Mouse (Mus musculus): ENCODE data around the gene Moxd1. TPM values are rescaled to one million over a fixed set of nuclear protein-coding genes. Genes with fewer than 3 reads are reported as not detected.

Moxd1 gene
- polyA plus RNA-seq, 1 experiment from 2014 or later = 24.0 TPM

DNA sequence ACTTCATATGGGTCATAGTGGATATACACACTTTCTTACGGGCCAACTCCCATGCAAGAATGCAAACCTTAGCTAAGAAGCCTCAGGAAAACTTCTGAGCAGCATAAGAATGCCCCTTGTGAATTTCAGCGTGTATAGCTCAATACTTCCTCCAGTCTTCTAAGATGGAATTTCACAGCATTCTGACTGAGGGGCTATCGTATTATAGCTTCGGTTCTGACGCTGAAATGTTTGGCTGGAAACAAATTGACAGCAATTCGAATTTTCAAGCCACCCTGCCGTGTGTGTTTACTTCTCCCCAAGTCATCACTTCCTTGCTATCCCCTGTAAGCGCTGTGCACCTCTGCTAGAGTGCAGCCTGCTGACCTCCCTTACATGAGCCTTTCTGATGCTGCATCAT lies 1.3 kb downstream of the Moxd1 start:
- H3K9ac ChIP-seq (replicated peaks; ENCODE audit: low read length) = no peak overlapping the region
- no peak overlapping the region for H3K27ac ChIP-seq (ENCODE audit: low read length)
- peaks cover 18% of the 10 kb centered on the region for H3K4me1 ChIP-seq (ENCODE audit: insufficient read depth, low read length)
- 12% methylated on average over 8 of the region's 8 CpGs for WGBS
- peak overlapping the region; percentile 48 for H3K4me3 ChIP-seq (ENCODE audit: low read length)
- H3K9me3 ChIP-seq (ENCODE audit: low read length) = no peaks in the 10 kb centered on the region
- no peak for ATAC-seq (ENCODE audit: low FRiP score, low TSS enrichment)
- H3K4me2 ChIP-seq (replicated peaks; ENCODE audit: low read depth, low read length) = peak overlapping the region; percentile 75
- no peaks in the 10 kb centered on the region for H3K36me3 ChIP-seq (ENCODE audit: insufficient read depth, low read length)
- H3K27me3 ChIP-seq (ENCODE audit: insufficient read depth, low read length) = peaks cover 19% of the 10 kb centered on the region

DNA sequence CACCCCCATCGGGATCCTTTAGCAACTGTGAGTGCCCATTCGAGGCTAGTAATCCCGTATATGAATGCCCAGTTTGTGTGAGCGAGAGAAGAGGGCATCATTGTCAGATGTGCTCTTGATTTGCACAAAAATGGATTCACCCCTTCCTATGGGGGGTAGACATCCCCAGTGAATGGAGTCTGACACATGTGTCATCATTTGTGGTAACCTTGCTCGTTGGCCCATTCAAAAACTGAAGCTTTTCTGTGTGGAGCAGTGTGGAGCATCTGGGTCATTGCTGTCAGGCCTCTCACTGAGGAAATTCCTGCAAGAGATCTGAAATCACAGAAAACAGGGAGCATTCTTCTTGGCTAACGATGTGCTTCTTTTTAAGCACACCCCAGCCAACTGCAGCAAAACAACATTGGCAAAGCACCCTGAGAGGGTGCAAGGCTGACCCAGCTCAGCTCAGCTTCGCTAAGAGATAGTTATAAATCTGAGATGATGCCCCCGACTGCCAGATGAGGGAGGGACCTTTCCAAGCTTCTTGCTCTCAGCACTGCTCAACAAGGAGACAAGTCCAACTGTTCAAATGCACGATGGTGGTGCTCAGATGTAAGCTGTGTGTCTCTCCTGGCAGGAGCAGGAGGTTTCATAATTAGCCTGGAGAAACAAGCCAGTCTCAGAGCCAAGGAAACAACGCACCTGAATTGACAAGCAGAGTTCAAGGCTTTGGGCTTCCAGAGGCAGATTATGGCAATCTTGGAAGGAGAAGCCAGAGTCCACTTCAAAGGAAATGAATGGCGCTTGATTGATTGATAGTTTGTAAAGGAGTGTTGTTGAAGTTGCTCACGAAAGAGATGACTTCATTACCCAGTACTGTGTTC lies 5.2 kb downstream of the Moxd1 start:
- Histone ChIP-seq H3K4me3 (ENCODE audit: low read length) (no peak overlapping the region), H3K4me2 (replicated peaks; ENCODE audit: low read depth, low read length) (no peak overlapping the region), H3K27me3 (ENCODE audit: insufficient read depth, low read length) (peaks cover 12% of the 10 kb centered on the region), H3K9me3 (ENCODE audit: low read length) (no peaks in the 10 kb centered on the region), H3K4me1 (ENCODE audit: insufficient read depth, low read length) (peaks cover 9% of the 10 kb centered on the region), H3K27ac (ENCODE audit: low read length) (no peak overlapping the region), H3K9ac (replicated peaks; ENCODE audit: low read length) (no peak overlapping the region), H3K36me3 (ENCODE audit: insufficient read depth, low read length) (no peaks in the 10 kb centered on the region)
- 57% methylated on average over 12 of the region's 12 CpGs for WGBS
- ATAC-seq (ENCODE audit: low FRiP score, low TSS enrichment) = no peak

GRCm38 (mm10) chr10:24232281-24232680 lies 9.0 kb downstream of the Moxd1 start:
- H3K27ac ChIP-seq (ENCODE audit: low read length) = no peak overlapping the region
- no peak overlapping the region for H3K4me3 ChIP-seq (ENCODE audit: low read length)
- H3K36me3 ChIP-seq (ENCODE audit: insufficient read depth, low read length) = no peaks in the 10 kb centered on the region
- H3K4me1 ChIP-seq (ENCODE audit: insufficient read depth, low read length) = peaks cover 5% of the 10 kb centered on the region; the same call in 1 of the 2 replicates
- 77% methylated on average over 4 of the region's 4 CpGs for WGBS
- no peak for ATAC-seq (ENCODE audit: low FRiP score, low TSS enrichment)
- H3K4me2 ChIP-seq (replicated peaks; ENCODE audit: low read depth, low read length) = no peak overlapping the region
- H3K9ac ChIP-seq (replicated peaks; ENCODE audit: low read length) = no peak overlapping the region
- H3K27me3 ChIP-seq (ENCODE audit: insufficient read depth, low read length) = no peaks in the 10 kb centered on the region
- no peaks in the 10 kb centered on the region for H3K9me3 ChIP-seq (ENCODE audit: low read length)

- peaks cover 5% of the 10 kb centered on the region; the same call in 1 of the 2 replicates for H3K4me1 ChIP-seq (ENCODE audit: insufficient read depth, low read length)
- peaks cover 5% of the 10 kb centered on the region; the same call in 1 of the 2 replicates for H3K9me3 ChIP-seq (ENCODE audit: low read length)
- peak overlapping the region; percentile 40 for H3K4me2 ChIP-seq (replicated peaks; ENCODE audit: low read depth, low read length)
- no peak overlapping the region for H3K9ac ChIP-seq (replicated peaks; ENCODE audit: low read length)
- 37% methylated on average over 23 of the region's 23 CpGs for WGBS
- H3K27me3 ChIP-seq (ENCODE audit: insufficient read depth, low read length) = no peaks in the 10 kb centered on the region
- no peaks in the 10 kb centered on the region for H3K36me3 ChIP-seq (ENCODE audit: insufficient read depth, low read length)
- no peak for ATAC-seq (ENCODE audit: low FRiP score, low TSS enrichment)
- peak overlapping the region; percentile 13; the same call in 1 of the 2 replicates for H3K4me3 ChIP-seq (ENCODE audit: low read length)
- 0 out of 2 replicates have a peak overlapping the region, but pooled peaks have one; percentile 11 for H3K27ac ChIP-seq (ENCODE audit: low read length)
These were observed 12.3 kb downstream of the Moxd1 start for GRCm38 (mm10) chr10:24235426-24236283.

- H3K36me3 ChIP-seq (ENCODE audit: insufficient read depth, low read length) = no peaks in the 10 kb centered on the region
- H3K27me3 ChIP-seq (ENCODE audit: insufficient read depth, low read length) = no peaks in the 10 kb centered on the region
- no peak overlapping the region for H3K9ac ChIP-seq (replicated peaks; ENCODE audit: low read length)
- no peak overlapping the region for H3K4me3 ChIP-seq (ENCODE audit: low read length)
- no peaks in the 10 kb centered on the region for H3K9me3 ChIP-seq (ENCODE audit: low read length)
- no peaks in the 10 kb centered on the region for H3K4me1 ChIP-seq (ENCODE audit: insufficient read depth, low read length)
- ATAC-seq (ENCODE audit: low FRiP score, low TSS enrichment) = no peak
- no peak overlapping the region for H3K4me2 ChIP-seq (replicated peaks; ENCODE audit: low read depth, low read length)
- 83% methylated on average over 4 of the region's 4 CpGs for WGBS
- no peak overlapping the region for H3K27ac ChIP-seq (ENCODE audit: low read length)
These were observed 23.5 kb downstream of the Moxd1 start for GRCm38 (mm10) chr10:24246815-24247214.

DNA sequence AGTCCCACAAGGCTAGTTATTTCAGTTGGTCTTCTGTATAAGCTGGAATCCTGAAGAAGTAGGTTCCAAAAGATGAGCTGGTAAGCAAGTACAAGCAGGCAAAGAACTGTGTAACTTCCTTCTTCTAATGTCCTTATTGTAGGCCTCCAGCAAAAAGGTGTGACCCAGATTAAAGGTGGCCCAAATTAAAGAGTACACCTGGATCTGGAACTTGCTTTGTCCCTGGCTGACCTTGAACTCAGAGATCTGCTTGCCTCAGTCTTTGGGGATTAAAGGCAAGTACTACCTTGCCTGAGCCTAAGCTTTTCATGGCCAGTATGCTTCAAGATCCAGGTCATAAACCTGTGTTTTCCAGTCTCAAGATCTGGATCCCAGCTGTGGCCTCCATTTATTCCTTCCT lies 24.8 kb downstream of the Moxd1 start:
- Histone ChIP-seq H3K9me3 (ENCODE audit: low read length) (no peaks in the 10 kb centered on the region), H3K27ac (ENCODE audit: low read length) (no peak overlapping the region), H3K4me1 (ENCODE audit: insufficient read depth, low read length) (no peaks in the 10 kb centered on the region), H3K36me3 (ENCODE audit: insufficient read depth, low read length) (no peaks in the 10 kb centered on the region), H3K27me3 (ENCODE audit: insufficient read depth, low read length) (no peaks in the 10 kb centered on the region), H3K4me2 (replicated peaks; ENCODE audit: low read depth, low read length) (no peak overlapping the region), H3K9ac (replicated peaks; ENCODE audit: low read length) (no peak overlapping the region), H3K4me3 (ENCODE audit: low read length) (no peak overlapping the region)
- ATAC-seq (ENCODE audit: low FRiP score, low TSS enrichment) = no peak

GRCm38 (mm10) chr10:24251631-24252030 lies 28.3 kb downstream of the Moxd1 start:
- Histone ChIP-seq H3K4me2 (replicated peaks; ENCODE audit: low read depth, low read length) (no peak overlapping the region), H3K27ac (ENCODE audit: low read length) (no peak overlapping the region), H3K27me3 (ENCODE audit: insufficient read depth, low read length) (no peaks in the 10 kb centered on the region), H3K9ac (replicated peaks; ENCODE audit: low read length) (no peak overlapping the region), H3K4me1 (ENCODE audit: insufficient read depth, low read length) (no peaks in the 10 kb centered on the region), H3K4me3 (ENCODE audit: low read length) (no peak overlapping the region), H3K36me3 (ENCODE audit: insufficient read depth, low read length) (no peaks in the 10 kb centered on the region), H3K9me3 (ENCODE audit: low read length) (no peaks in the 10 kb centered on the region)
- no peak for ATAC-seq (ENCODE audit: low FRiP score, low TSS enrichment)

GRCm38 (mm10) chr10:24258150-24258549 lies 34.8 kb downstream of the Moxd1 start:
- 61% methylated on average over 7 of the region's 7 CpGs for WGBS
- no peaks in the 10 kb centered on the region for H3K27me3 ChIP-seq (ENCODE audit: insufficient read depth, low read length)
- no peak for ATAC-seq (ENCODE audit: low FRiP score, low TSS enrichment)

DNA sequence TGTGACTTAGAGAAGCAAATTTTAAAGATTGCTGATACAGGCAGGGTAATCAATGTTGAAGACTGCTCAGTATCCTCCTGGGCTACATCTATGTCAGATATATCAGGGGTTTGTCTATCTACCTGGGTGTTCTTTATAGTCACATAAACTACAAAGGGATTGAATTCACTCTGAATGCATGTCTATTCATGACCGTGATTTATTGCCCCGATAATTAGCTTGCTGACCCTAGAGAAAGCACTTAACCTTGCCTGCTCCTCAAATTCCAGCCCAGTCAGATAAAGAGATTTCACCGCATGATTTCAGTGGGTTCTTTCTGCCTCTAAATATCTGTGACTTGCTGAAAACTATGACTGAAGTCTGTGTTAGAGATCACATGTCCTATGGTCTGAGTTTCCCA lies 35.6 kb downstream of the Moxd1 start:
- WGBS = 29% methylated on average over 3 of the region's 3 CpGs
- Histone ChIP-seq H3K9ac (replicated peaks; ENCODE audit: low read length) (no peak overlapping the region), H3K27ac (ENCODE audit: low read length) (no peak overlapping the region), H3K4me3 (ENCODE audit: low read length) (no peak overlapping the region), H3K9me3 (ENCODE audit: low read length) (no peaks in the 10 kb centered on the region), H3K4me2 (replicated peaks; ENCODE audit: low read depth, low read length) (no peak overlapping the region), H3K4me1 (ENCODE audit: insufficient read depth, low read length) (0 out of 2 replicates have a peak, but pooled peaks cover 2% of the 10 kb centered on the region), H3K27me3 (ENCODE audit: insufficient read depth, low read length) (no peaks in the 10 kb centered on the region), H3K36me3 (ENCODE audit: insufficient read depth, low read length) (no peaks in the 10 kb centered on the region)
- peak; percentile 51; the same call in 1 of the 2 replicates for ATAC-seq (ENCODE audit: low FRiP score, low TSS enrichment)

More at GRCm38 (mm10) chr10:24258150-24258549, 34.8 kb downstream of the Moxd1 start:
- Histone ChIP-seq H3K9me3 (ENCODE audit: low read length) (no peaks in the 10 kb centered on the region), H3K9ac (replicated peaks; ENCODE audit: low read length) (no peak overlapping the region), H3K27ac (ENCODE audit: low read length) (no peak overlapping the region), H3K4me1 (ENCODE audit: insufficient read depth, low read length) (0 out of 2 replicates have a peak, but pooled peaks cover 2% of the 10 kb centered on the region), H3K4me3 (ENCODE audit: low read length) (no peak overlapping the region), H3K4me2 (replicated peaks; ENCODE audit: low read depth, low read length) (no peak overlapping the region), H3K36me3 (ENCODE audit: insufficient read depth, low read length) (no peaks in the 10 kb centered on the region)
